Mouse (Mus musculus) CH12.LX (cell line): ENCODE measurements around the gene Mfsd4b1.

Source experiments
- CHD2 ChIP-seq: IDR thresholded peaks from 2 replicates; pipeline ENCODE4 v1.6.1; 2011; ENCODE audit warnings: low read length, improper control_type of control experiment
- CTCF ChIP-seq, 2 experiments: IDR thresholded peaks in 1 of 2; conservative IDR thresholded peaks in 1 of 2; 2 replicates each; pipeline ENCODE4 v1.5.1; 2011 to 2012; ENCODE audit warnings: low read depth in 2 of 2, low read length in 2 of 2, improper control_type of control experiment in 1 of 2, inconsistent platforms in 1 of 2, mild to moderate bottlenecking in 1 of 2, moderate library complexity in 1 of 2
- ELF1 ChIP-seq: IDR thresholded peaks from 2 replicates; pipeline ENCODE4 v1.6.1; 2014; ENCODE audit warnings: low read depth, mild to moderate bottlenecking, inconsistent platforms, low read length, improper control_type of control experiment
- ETS1 ChIP-seq: conservative IDR thresholded peaks from 2 replicates; pipeline ENCODE4 v1.6.1; 2012; ENCODE audit warnings: low read depth, mild to moderate bottlenecking, inconsistent platforms, low read length, improper control_type of control experiment, moderate library complexity
- MAFK ChIP-seq: IDR thresholded peaks from 2 replicates; pipeline ENCODE4 v1.6.1; 2011; ENCODE audit warnings: low read length, improper control_type of control experiment; ENCODE audit not compliant: insufficient replicate concordance
- MYC ChIP-seq: IDR thresholded peaks from 2 replicates; pipeline ENCODE4 v1.6.1; 2011; ENCODE audit warnings: low read depth, mild to moderate bottlenecking, improper control_type of control experiment, low read length
- POLR2A ChIP-seq: IDR thresholded peaks from 2 replicates; pipeline ENCODE4 v1.6.1; 2011; ENCODE audit warnings: low read depth, mild to moderate bottlenecking, improper control_type of control experiment, low read length
- POLR2AphosphoS2 ChIP-seq: IDR thresholded peaks from 2 replicates; pipeline ENCODE4 v1.6.1; 2011; ENCODE audit warnings: low read depth, low read length, improper control_type of control experiment
- SMC3 ChIP-seq: IDR thresholded peaks from 2 replicates; pipeline ENCODE4 v1.6.1; 2011; ENCODE audit warnings: low read depth, low read length, improper control_type of control experiment
- TCF12 ChIP-seq: IDR thresholded peaks from 2 replicates; pipeline ENCODE4 v1.6.1; 2014; ENCODE audit warnings: low read depth, mild to moderate bottlenecking, inconsistent platforms, low read length, improper control_type of control experiment
- USF2 ChIP-seq: conservative IDR thresholded peaks from 2 replicates; pipeline ENCODE4 v1.6.1; 2011; ENCODE audit warnings: low read depth, low read length, improper control_type of control experiment

DNA sequence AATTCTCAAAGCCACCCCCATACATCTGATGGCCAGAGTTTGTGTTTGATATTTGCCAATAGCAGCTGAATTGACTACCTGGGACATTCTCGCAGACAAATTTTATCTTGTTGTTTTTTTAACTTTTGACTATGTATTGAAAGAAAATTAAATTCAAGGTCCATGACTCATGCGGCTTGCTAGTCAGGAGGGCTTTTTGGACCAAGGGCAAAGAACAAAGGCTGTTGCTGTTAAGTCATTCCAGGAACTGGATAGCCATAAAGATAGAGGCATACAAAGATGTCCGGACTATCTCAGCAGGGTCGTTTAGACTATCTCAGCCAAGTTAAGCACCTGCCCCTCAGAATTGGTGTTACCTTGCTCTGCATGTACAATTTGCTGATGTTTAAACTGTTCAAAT lies 47.7 kb downstream of the Mfsd4b1 start:
- no peak for TF ChIP-seq POLR2AphosphoS2
- no peak for TF ChIP-seq POLR2A
- TF ChIP-seq CTCF (conservative IDR thresholded peaks at IDR 0.05 in 1 of 2, IDR thresholded peaks at IDR 0.05 in 1 of 2; ENCODE audit: low read depth in 2 of 2, low read length in 2 of 2): no peak
- TF ChIP-seq ELF1: no peak
- TF ChIP-seq ETS1: no peak
- TF ChIP-seq USF2: no peak
- TF ChIP-seq MYC: no peak
- no peak for TF ChIP-seq MAFK
- TF ChIP-seq SMC3: no peak
- TF ChIP-seq CHD2: no peak
- TF ChIP-seq TCF12: no peak
